Mouse (Mus musculus): ENCODE data around the gene Plcb3. TPM values are rescaled to one million over a fixed set of nuclear protein-coding genes. Genes with fewer than 3 reads are reported as not detected.
A peak's percentile ranks its signal among the peaks of the same experiment; 100 is the strongest.

Gene Plcb3
- total RNA-seq (2017): 9.1 and 12.3 TPM in 2 replicates

- 0 out of 4 replicates have a peak, but pooled peaks have one; percentile 2 to 8 for ATAC-seq (replicated peaks in 1 of 2; ENCODE audit: insufficient read depth in 1 of 2, low FRiP score in 2 of 2, low TSS enrichment in 1 of 2, low read depth in 1 of 2, poor library complexity in 2 of 2, severe bottlenecking in 2 of 2)
Measured at GRCm38 (mm10) chr19:6975537-6976521, at the start of gene Plcb3. Plcb3 (minus strand) TSS chr19:6976470.

- ATAC-seq (replicated peaks in 1 of 2; ENCODE audit: insufficient read depth in 1 of 2, low FRiP score in 2 of 2, low TSS enrichment in 1 of 2, low read depth in 1 of 2, poor library complexity in 2 of 2, severe bottlenecking in 2 of 2): peak; percentile 44 to 50
Measured at GRCm38 (mm10) chr19:7020224-7020641, 44.0 kb upstream of the Plcb3 start.

GRCm38 (mm10) chr19:7019191-7019590 is 42.9 kb upstream of the Plcb3 start, which contains the start of gene Fermt3:
Fermt3 (minus strand) TSS chr19:7019469.
- ATAC-seq (replicated peaks in 1 of 2; ENCODE audit: insufficient read depth in 1 of 2, low FRiP score in 2 of 2, low TSS enrichment in 1 of 2, low read depth in 1 of 2, poor library complexity in 2 of 2, severe bottlenecking in 2 of 2): peak; percentile 80 to 83

- ATAC-seq (replicated peaks in 1 of 2; ENCODE audit: insufficient read depth in 1 of 2, low FRiP score in 2 of 2, low TSS enrichment in 1 of 2, low read depth in 1 of 2, poor library complexity in 2 of 2, severe bottlenecking in 2 of 2): peak in 1 of 2 experiments; percentile 18; a peak in 2 of 4 replicates
Measured at GRCm38 (mm10) chr19:7018546-7018945, 42.3 kb upstream of the Plcb3 start.

GRCm38 (mm10) chr19:7017541-7018457 is 41.5 kb upstream of the Plcb3 start:
- peak; percentile 44 to 50 for ATAC-seq (replicated peaks in 1 of 2; ENCODE audit: insufficient read depth in 1 of 2, low FRiP score in 2 of 2, low TSS enrichment in 1 of 2, low read depth in 1 of 2, poor library complexity in 2 of 2, severe bottlenecking in 2 of 2)

GRCm38 (mm10) chr19:7014481-7015135 is 38.3 kb upstream of the Plcb3 start:
- ATAC-seq (replicated peaks in 1 of 2; ENCODE audit: insufficient read depth in 1 of 2, low FRiP score in 2 of 2, low TSS enrichment in 1 of 2, low read depth in 1 of 2, poor library complexity in 2 of 2, severe bottlenecking in 2 of 2): no peak

GRCm38 (mm10) chr19:7013984-7014383 is 37.7 kb upstream of the Plcb3 start:
- ATAC-seq (replicated peaks in 1 of 2; ENCODE audit: insufficient read depth in 1 of 2, low FRiP score in 2 of 2, low TSS enrichment in 1 of 2, low read depth in 1 of 2, poor library complexity in 2 of 2, severe bottlenecking in 2 of 2): no peak

- no peak for ATAC-seq (replicated peaks in 1 of 2; ENCODE audit: insufficient read depth in 1 of 2, low FRiP score in 2 of 2, low TSS enrichment in 1 of 2, low read depth in 1 of 2, poor library complexity in 2 of 2, severe bottlenecking in 2 of 2)
Measured at GRCm38 (mm10) chr19:7012426-7012825, 36.2 kb upstream of the Plcb3 start.

- ATAC-seq (replicated peaks in 1 of 2; ENCODE audit: insufficient read depth in 1 of 2, low FRiP score in 2 of 2, low TSS enrichment in 1 of 2, low read depth in 1 of 2, poor library complexity in 2 of 2, severe bottlenecking in 2 of 2): no peak
Measured at GRCm38 (mm10) chr19:7006892-7007593, 30.8 kb upstream of the Plcb3 start.

- no peak for ATAC-seq (replicated peaks in 1 of 2; ENCODE audit: insufficient read depth in 1 of 2, low FRiP score in 2 of 2, low TSS enrichment in 1 of 2, low read depth in 1 of 2, poor library complexity in 2 of 2, severe bottlenecking in 2 of 2)
Measured at GRCm38 (mm10) chr19:6999360-7000063, 23.2 kb upstream of the Plcb3 start.

- no peak for ATAC-seq (replicated peaks in 1 of 2; ENCODE audit: insufficient read depth in 1 of 2, low FRiP score in 2 of 2, low TSS enrichment in 1 of 2, low read depth in 1 of 2, poor library complexity in 2 of 2, severe bottlenecking in 2 of 2)
Measured at GRCm38 (mm10) chr19:6997721-6998290, 21.5 kb upstream of the Plcb3 start.

GRCm38 (mm10) chr19:6996006-6996405 is 19.7 kb upstream of the Plcb3 start, which contains the start of the genes Nudt22 and Trpt1:
Nudt22 (minus strand) TSS chr19:6996117.
Trpt1 (plus strand) TSS chr19:6996131.
- ATAC-seq (replicated peaks in 1 of 2; ENCODE audit: insufficient read depth in 1 of 2, low FRiP score in 2 of 2, low TSS enrichment in 1 of 2, low read depth in 1 of 2, poor library complexity in 2 of 2, severe bottlenecking in 2 of 2): peak; percentile 47 to 56; a peak in 3 of 4 replicates

- ATAC-seq (replicated peaks in 1 of 2; ENCODE audit: insufficient read depth in 1 of 2, low FRiP score in 2 of 2, low TSS enrichment in 1 of 2, low read depth in 1 of 2, poor library complexity in 2 of 2, severe bottlenecking in 2 of 2): no peak
Measured at GRCm38 (mm10) chr19:6995255-6995991, 19.2 kb upstream of the Plcb3 start.

- ATAC-seq (replicated peaks in 1 of 2; ENCODE audit: insufficient read depth in 1 of 2, low FRiP score in 2 of 2, low TSS enrichment in 1 of 2, low read depth in 1 of 2, poor library complexity in 2 of 2, severe bottlenecking in 2 of 2): no peak
Measured at GRCm38 (mm10) chr19:6994489-6994888, 18.2 kb upstream of the Plcb3 start.

- no peak for ATAC-seq (replicated peaks in 1 of 2; ENCODE audit: insufficient read depth in 1 of 2, low FRiP score in 2 of 2, low TSS enrichment in 1 of 2, low read depth in 1 of 2, poor library complexity in 2 of 2, severe bottlenecking in 2 of 2)
Measured at GRCm38 (mm10) chr19:6994002-6994401, 17.7 kb upstream of the Plcb3 start.
